Mouse (Mus musculus) right cerebral cortex, postnatal 14 days (tissue): ENCODE measurements around the gene Dgkq.

Source experiments
- DNase-seq: peaks from one replicate; pipeline ENCODE4 v3.0.0; 2022

Dgkq gene

GRCm38 (mm10) chr5:108680871-108681270 lies 11.4 kb upstream of the Dgkq start:
- no peak for DNase-seq

GRCm38 (mm10) chr5:108679909-108680308 lies 10.4 kb upstream of the Dgkq start:
- no peak for DNase-seq

GRCm38 (mm10) chr5:108678296-108678854 lies 8.9 kb upstream of the Dgkq start:
- no peak for DNase-seq

- DNase-seq, result peak; percentile 84
These were observed 8.3 kb upstream of the Dgkq start for GRCm38 (mm10) chr5:108677605-108678295.

GRCm38 (mm10) chr5:108676772-108677498 lies 7.5 kb upstream of the Dgkq start:
- DNase-seq, result no peak

GRCm38 (mm10) chr5:108675251-108675816 lies 5.9 kb upstream of the Dgkq start, which contains the start of gene Slc26a1:
Gene Slc26a1 (minus strand): TSS chr5:108675569.
- no peak for DNase-seq

GRCm38 (mm10) chr5:108674624-108675023 lies 5.2 kb upstream of the Dgkq start:
- DNase-seq, result no peak

GRCm38 (mm10) chr5:108671757-108672156 lies 2.3 kb upstream of the Dgkq start:
- no peak for DNase-seq

- peak; percentile 59 for DNase-seq
These were observed 1.3 kb upstream of the Dgkq start for GRCm38 (mm10) chr5:108670785-108671184.

- DNase-seq, result no peak
These were observed 514 bp upstream of the Dgkq start for GRCm38 (mm10) chr5:108669986-108670385.

- no peak for DNase-seq
These were observed 1.0 kb downstream of the Dgkq start for GRCm38 (mm10) chr5:108668387-108668932.

- DNase-seq, result no peak
These were observed 2.1 kb downstream of the Dgkq start for GRCm38 (mm10) chr5:108667370-108667769.

- no peak for DNase-seq
These were observed 4.4 kb downstream of the Dgkq start for GRCm38 (mm10) chr5:108665066-108665465.

- no peak for DNase-seq
These were observed 6.7 kb downstream of the Dgkq start for GRCm38 (mm10) chr5:108662772-108663171.

GRCm38 (mm10) chr5:108660632-108661268 lies 8.7 kb downstream of the Dgkq start:
- peak; percentile 92 for DNase-seq

- DNase-seq, result peak; percentile 7
These were observed 9.5 kb downstream of the Dgkq start, which contains the start of gene Idua for GRCm38 (mm10) chr5:108659698-108660631. Gene Idua (plus strand): TSS chr5:108660331.

GRCm38 (mm10) chr5:108658611-108659010 lies 10.9 kb downstream of the Dgkq start:
- peak; percentile 2 for DNase-seq

GRCm38 (mm10) chr5:108657406-108657805 lies 12.1 kb downstream of the Dgkq start:
- peak; percentile 1 for DNase-seq

- DNase-seq, result peak; percentile 5
These were observed 13.4 kb downstream of the Dgkq start for GRCm38 (mm10) chr5:108655891-108656650.

- no peak for DNase-seq
These were observed 14.1 kb downstream of the Dgkq start for GRCm38 (mm10) chr5:108655381-108655780.
